Mouse (Mus musculus): ENCODE measurements around the gene Pik3r6.

- TF ChIP-seq POLR2A (IDR thresholded peaks at IDR 0.05; ENCODE audit: insufficient read depth, low read depth, low read length): no peak
- no peak for TF ChIP-seq CTCF (IDR thresholded peaks at IDR 0.05)
Measured at GRCm38 (mm10) chr11:68565032-68565429, 62.2 kb downstream of the Pik3r6 start.
